Mouse (Mus musculus): Measurements from ENCODE around the gene Tnnc2.

DNA sequence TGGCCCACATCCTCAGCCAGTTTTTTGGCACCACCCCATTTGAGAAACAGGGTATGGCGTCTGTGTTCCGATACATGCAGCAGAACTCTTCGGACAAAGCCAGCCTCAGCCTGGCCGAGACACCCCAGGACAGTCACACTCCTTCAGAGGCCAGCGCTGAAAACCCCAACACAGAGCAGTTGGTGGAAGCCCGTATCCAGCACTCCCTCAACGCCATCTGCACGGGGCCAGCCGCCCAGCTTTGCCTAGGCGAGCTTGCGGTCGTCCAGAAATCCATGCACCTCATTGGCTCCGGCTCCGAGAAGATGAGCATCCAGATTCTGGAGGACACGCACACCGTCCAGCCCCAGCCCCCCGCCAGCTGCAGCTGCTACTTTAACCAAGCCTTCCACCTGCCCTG lies 45.8 kb upstream of the Tnnc2 start:
- TF ChIP-seq CTCF (IDR thresholded peaks at IDR 0.05; ENCODE audit: low read depth, low read length) (no peak), POLR2A (IDR thresholded peaks at IDR 0.05; ENCODE audit: borderline replicate concordance, low read depth, low read length) (no peak)

All from bone marrow macrophage, adult 2 months (primary cell).